Mouse (Mus musculus) hindbrain, embryonic 15.5 days (tissue): ENCODE measurements around the gene Enkur. TPM values are rescaled to one million over a fixed set of nuclear protein-coding genes. Genes with fewer than 3 reads are reported as not detected.
"Not testable (repeated sequence)": the region's sequence is repeated elsewhere in the genome, so short reads cannot be mapped to it uniquely, and the experiment has no call there.

Source experiments
- ATAC-seq: fragments of 200-750 bp; cut with Nextera tagmentation; 2 replicates; pipeline ENCODE4 v1.8.0; 2017; ENCODE audit warnings: low read depth, moderate number of reproducible peaks, moderate TSS enrichment; ENCODE audit not compliant: low FRiP score
- H3K27ac ChIP-seq: fragments of 300-500 bp; sonication (generic); replicated peaks from 2 replicates; pipeline ENCODE4 v1.5.1; 2015; ENCODE audit warnings: mild to moderate bottlenecking, inconsistent platforms
- H3K27me3 ChIP-seq: fragments of 300-500 bp; sonication (generic); 2 replicates; pipeline ENCODE4 v1.6.1; 2015; ENCODE audit warnings: control low read depth, inconsistent platforms
- H3K36me3 ChIP-seq: fragments of 300-500 bp; sonication (generic); 2 replicates; pipeline ENCODE4 v1.6.1; 2015; ENCODE audit warnings: control low read depth, inconsistent platforms
- H3K4me1 ChIP-seq: fragments of 300-500 bp; sonication (generic); replicated peaks from 2 replicates; pipeline ENCODE4 v1.6.1; 2015; ENCODE audit warnings: control low read depth, inconsistent platforms
- H3K4me2 ChIP-seq: fragments of 300-500 bp; sonication (generic); 2 replicates; pipeline ENCODE4 v1.6.1; 2015; ENCODE audit warnings: moderate library complexity, mild to moderate bottlenecking, inconsistent platforms
- H3K4me3 ChIP-seq: fragments of 300-500 bp; sonication (generic); 2 replicates; pipeline ENCODE4 v1.5.1; 2015; ENCODE audit warnings: mild to moderate bottlenecking, inconsistent platforms
- H3K9ac ChIP-seq: fragments of 300-500 bp; sonication (generic); 2 replicates; pipeline ENCODE4 v1.6.1; 2015; ENCODE audit warnings: inconsistent platforms
- H3K9me3 ChIP-seq: fragments of 300-500 bp; sonication (generic); 2 replicates; pipeline ENCODE4 v1.6.1; 2016; ENCODE audit warnings: control low read depth, inconsistent platforms
- WGBS: fragments of 180-500 bp; shearing (Covaris S2); methylation state at CpG from one replicate; pipeline ENCODE4 v1.1.7; 2015; 5-methylcytosine and 5-hydroxymethylcytosine counted together
- polyA plus RNA-seq: library from polyadenylated mRNA; unstranded; fragments of >200 nt; fragmentation: Nextera tagmentation; extraction: Ambion mirVana; gene quantifications from 2 replicates; pipeline ENCODE4 v1.2.1, GENCODE M21; 2015

Gene Enkur
- 5.3 and 5.4 TPM in 2 replicates for polyA plus RNA-seq

GRCm38 (mm10) chr2:21204912-21205830 is at the start of gene Enkur, which contains the start of gene Thnsl1:
TSS of gene Enkur (minus strand) at chr2:21205365.
TSS of gene Thnsl1 (plus strand) at chr2:21205724.
- Histone ChIP-seq H3K9me3 (no peaks in the 10 kb centered on the region), H3K4me3 (peak within 1 kb of the TSS; percentile 72), H3K36me3 (0 out of 2 replicates have a peak, but pooled peaks cover under 1% of the 10 kb centered on the region), H3K4me1 (peaks cover 21% of the 10 kb centered on the region), H3K27ac (peak within 1 kb of the TSS; percentile 89), H3K27me3 (no peaks in the 10 kb centered on the region), H3K9ac (peak within 1 kb of the TSS; percentile 77), H3K4me2 (peak within 1 kb of the TSS; percentile 84)
- 3% methylated on average over 43 of the region's 43 CpGs for WGBS
- ATAC-seq: peak; percentile 99

- H3K9me3 ChIP-seq: no peaks in the 10 kb centered on the region
- no peak overlapping the region for H3K27ac ChIP-seq
- no peak overlapping the region for H3K4me2 ChIP-seq
- H3K9ac ChIP-seq: no peak overlapping the region
- no peaks in the 10 kb centered on the region for H3K36me3 ChIP-seq
- ATAC-seq: no peak
- no peak overlapping the region for H3K4me3 ChIP-seq
- H3K4me1 ChIP-seq: no peaks in the 10 kb centered on the region
- H3K27me3 ChIP-seq: no peaks in the 10 kb centered on the region
Observed at GRCm38 (mm10) chr2:21254308-21254707, 49.1 kb upstream of the Enkur start.

GRCm38 (mm10) chr2:21253644-21254043 is 48.5 kb upstream of the Enkur start:
- Histone ChIP-seq H3K9me3 (no peaks in the 10 kb centered on the region), H3K27me3 (no peaks in the 10 kb centered on the region), H3K4me2 (no peak overlapping the region), H3K27ac (no peak overlapping the region), H3K4me3 (no peak overlapping the region), H3K36me3 (no peaks in the 10 kb centered on the region), H3K4me1 (no peaks in the 10 kb centered on the region), H3K9ac (no peak overlapping the region)
- WGBS: 78% methylated on average over 3 of the region's 3 CpGs
- ATAC-seq: no peak

- H3K4me1 ChIP-seq: no peaks in the 10 kb centered on the region
- ATAC-seq: no peak
- no peaks in the 10 kb centered on the region for H3K27me3 ChIP-seq
- no peak overlapping the region for H3K4me2 ChIP-seq
- no peak overlapping the region for H3K4me3 ChIP-seq
- H3K36me3 ChIP-seq: no peaks in the 10 kb centered on the region
- H3K27ac ChIP-seq: no peak overlapping the region
- 87% methylated on average over 2 of the region's 2 CpGs for WGBS
- no peaks in the 10 kb centered on the region for H3K9me3 ChIP-seq
- H3K9ac ChIP-seq: no peak overlapping the region
Observed at GRCm38 (mm10) chr2:21245477-21246102, 40.4 kb upstream of the Enkur start.

GRCm38 (mm10) chr2:21244986-21245385 is 39.8 kb upstream of the Enkur start:
- Histone ChIP-seq H3K4me3 (no peak overlapping the region), H3K4me2 (no peak overlapping the region), H3K4me1 (no peaks in the 10 kb centered on the region), H3K27me3 (no peaks in the 10 kb centered on the region), H3K9ac (no peak overlapping the region), H3K27ac (no peak overlapping the region), H3K36me3 (no peaks in the 10 kb centered on the region), H3K9me3 (no peaks in the 10 kb centered on the region)
- WGBS: 77% methylated on average over 4 of the region's 4 CpGs
- ATAC-seq: no peak

GRCm38 (mm10) chr2:21244104-21244503 is 38.9 kb upstream of the Enkur start:
- not testable (repeated sequence) for ATAC-seq, H3K9ac ChIP-seq, H3K27ac ChIP-seq, H3K4me2 ChIP-seq, H3K27me3 ChIP-seq, H3K4me1 ChIP-seq, H3K36me3 ChIP-seq, H3K9me3 ChIP-seq, H3K4me3 ChIP-seq
- WGBS: 87% methylated on average over 4 of the region's 6 CpGs

- Histone ChIP-seq H3K27ac (no peak overlapping the region), H3K36me3 (no peaks in the 10 kb centered on the region), H3K4me1 (no peaks in the 10 kb centered on the region), H3K4me2 (no peak overlapping the region), H3K4me3 (no peak overlapping the region), H3K27me3 (no peaks in the 10 kb centered on the region), H3K9me3 (no peaks in the 10 kb centered on the region), H3K9ac (no peak overlapping the region)
- WGBS: 85% methylated on average over 5 of the region's 5 CpGs
- no peak for ATAC-seq
Observed at GRCm38 (mm10) chr2:21236846-21237245, 31.7 kb upstream of the Enkur start.

- no peak overlapping the region for H3K4me3 ChIP-seq
- H3K27ac ChIP-seq: no peak overlapping the region
- H3K27me3 ChIP-seq: no peaks in the 10 kb centered on the region
- ATAC-seq: no peak
- no peaks in the 10 kb centered on the region for H3K36me3 ChIP-seq
- 93% methylated on average over 4 of the region's 4 CpGs for WGBS
- no peaks in the 10 kb centered on the region for H3K9me3 ChIP-seq
- no peaks in the 10 kb centered on the region for H3K4me1 ChIP-seq
- no peak overlapping the region for H3K9ac ChIP-seq
- H3K4me2 ChIP-seq: no peak overlapping the region
Observed at GRCm38 (mm10) chr2:21235844-21236386, 30.8 kb upstream of the Enkur start.

- H3K27ac ChIP-seq: no peak overlapping the region
- H3K4me1 ChIP-seq: no peaks in the 10 kb centered on the region
- no peak for ATAC-seq
- no peak overlapping the region for H3K9ac ChIP-seq
- H3K9me3 ChIP-seq: no peaks in the 10 kb centered on the region
- H3K4me3 ChIP-seq: no peak overlapping the region
- no peaks in the 10 kb centered on the region for H3K27me3 ChIP-seq
- H3K36me3 ChIP-seq: no peaks in the 10 kb centered on the region
- H3K4me2 ChIP-seq: no peak overlapping the region
- WGBS: 88% methylated on average over 9 of the region's 9 CpGs
Observed at GRCm38 (mm10) chr2:21234871-21235648, 29.9 kb upstream of the Enkur start.

GRCm38 (mm10) chr2:21231147-21231546 is 26.0 kb upstream of the Enkur start:
- no peak overlapping the region for H3K9ac ChIP-seq
- H3K9me3 ChIP-seq: no peaks in the 10 kb centered on the region
- no peak overlapping the region for H3K4me2 ChIP-seq
- 86% methylated on average over 3 of the region's 3 CpGs for WGBS
- ATAC-seq: no peak
- H3K27me3 ChIP-seq: no peaks in the 10 kb centered on the region
- no peak overlapping the region for H3K4me3 ChIP-seq
- H3K4me1 ChIP-seq: no peaks in the 10 kb centered on the region
- no peak overlapping the region for H3K27ac ChIP-seq
- no peaks in the 10 kb centered on the region for H3K36me3 ChIP-seq

GRCm38 (mm10) chr2:21230276-21230675 is 25.1 kb upstream of the Enkur start:
- H3K4me3 ChIP-seq: no peak overlapping the region
- no peak for ATAC-seq
- 62% methylated on average over 2 of the region's 2 CpGs for WGBS
- no peak overlapping the region for H3K27ac ChIP-seq
- H3K4me1 ChIP-seq: no peaks in the 10 kb centered on the region
- no peaks in the 10 kb centered on the region for H3K9me3 ChIP-seq
- H3K27me3 ChIP-seq: no peaks in the 10 kb centered on the region
- H3K4me2 ChIP-seq: no peak overlapping the region
- H3K36me3 ChIP-seq: no peaks in the 10 kb centered on the region
- H3K9ac ChIP-seq: no peak overlapping the region
